Mouse (Mus musculus): ENCODE measurements around the gene Kcnj11.

Gene Kcnj11

GRCm38 (mm10) chr7:46100563-46100962 lies at the start of gene Kcnj11:
Kcnj11 (minus strand) TSS chr7:46100764.
- peak; percentile 40 to 66 for DNase-seq

- no peak for DNase-seq
Measured at GRCm38 (mm10) chr7:46147417-46147816, 46.9 kb upstream of the Kcnj11 start.

DNA sequence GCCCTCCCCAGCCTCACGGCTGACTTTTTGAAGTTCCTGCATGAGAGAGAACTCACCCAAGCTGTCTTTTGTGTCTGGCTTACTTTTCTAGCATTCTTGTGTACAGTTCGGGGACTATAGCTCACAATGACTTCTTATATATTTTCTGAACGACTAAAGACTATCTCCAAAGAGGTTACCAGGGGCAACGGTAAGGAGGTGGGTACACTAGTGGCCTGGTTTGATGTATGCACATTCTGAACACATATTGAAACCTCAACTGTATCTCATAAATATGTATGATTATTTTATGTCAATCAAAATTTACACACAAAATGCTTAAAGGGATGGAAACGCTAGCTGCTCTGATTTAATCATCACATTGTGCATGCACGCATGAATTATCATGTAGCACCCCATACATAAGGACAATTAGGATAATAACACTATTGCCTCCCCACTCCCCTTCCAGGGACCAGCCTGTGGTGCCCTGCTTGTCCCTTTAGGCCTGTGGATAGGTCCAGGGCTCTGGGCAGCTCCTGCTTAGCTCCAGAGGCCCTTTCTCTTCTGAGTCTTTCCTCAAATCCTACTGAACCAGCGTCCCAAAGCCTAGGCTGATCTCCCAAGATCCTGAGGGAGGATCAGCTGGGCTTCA lies 46.2 kb upstream of the Kcnj11 start:
- DNase-seq = no peak

DNA sequence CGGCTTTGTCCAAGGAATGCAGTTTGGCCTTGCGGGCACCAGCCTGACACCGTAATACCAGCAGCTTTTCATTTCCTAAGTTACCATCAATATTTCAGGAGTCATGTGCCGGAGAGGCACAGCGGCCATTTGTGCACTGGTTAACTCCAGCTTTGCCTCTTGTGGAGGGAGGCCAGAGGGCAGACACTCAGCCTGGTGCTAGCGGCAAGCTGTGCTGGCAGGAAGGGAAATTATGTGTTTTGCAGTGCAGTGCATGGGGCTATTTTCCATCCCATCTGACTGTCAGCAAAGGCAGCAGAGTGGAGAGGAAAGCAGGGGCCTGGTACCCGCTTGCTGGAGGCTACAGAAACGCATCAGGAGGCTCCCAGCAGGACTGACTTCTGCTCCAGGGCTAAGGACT lies 43.5 kb upstream of the Kcnj11 start:
- no peak for DNase-seq

DNA sequence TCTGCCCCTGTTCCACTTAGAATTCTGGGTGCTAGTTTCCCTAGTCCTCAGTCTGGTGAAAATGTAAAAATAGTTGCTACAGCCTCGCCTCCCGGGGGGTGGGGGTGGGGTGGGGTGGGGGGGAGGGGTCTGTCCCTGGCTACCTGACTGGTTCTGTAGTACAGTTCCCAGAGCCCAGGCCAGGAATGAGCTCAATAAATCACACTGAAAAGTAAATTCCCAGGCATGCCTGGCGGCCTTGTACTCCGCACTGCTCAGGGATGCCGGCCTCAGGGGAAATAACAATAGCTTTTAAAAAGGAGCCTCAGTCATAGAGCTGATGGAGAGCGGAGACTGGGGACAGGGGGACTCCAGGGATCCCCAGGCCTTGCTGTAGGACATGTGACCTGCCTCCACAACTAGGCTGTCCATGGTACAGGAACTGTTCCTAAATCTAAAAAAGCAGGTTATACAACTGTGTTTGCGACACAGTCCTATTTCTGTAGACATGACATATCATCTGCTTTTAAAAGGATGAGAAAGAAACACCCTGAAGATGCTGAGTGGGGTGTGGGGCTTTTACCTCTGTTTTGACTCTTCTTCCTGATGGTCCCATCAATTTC lies 37.9 kb upstream of the Kcnj11 start:
- DNase-seq = no peak

- DNase-seq = no peak
Measured at GRCm38 (mm10) chr7:46133858-46134257, 33.3 kb upstream of the Kcnj11 start.

DNA sequence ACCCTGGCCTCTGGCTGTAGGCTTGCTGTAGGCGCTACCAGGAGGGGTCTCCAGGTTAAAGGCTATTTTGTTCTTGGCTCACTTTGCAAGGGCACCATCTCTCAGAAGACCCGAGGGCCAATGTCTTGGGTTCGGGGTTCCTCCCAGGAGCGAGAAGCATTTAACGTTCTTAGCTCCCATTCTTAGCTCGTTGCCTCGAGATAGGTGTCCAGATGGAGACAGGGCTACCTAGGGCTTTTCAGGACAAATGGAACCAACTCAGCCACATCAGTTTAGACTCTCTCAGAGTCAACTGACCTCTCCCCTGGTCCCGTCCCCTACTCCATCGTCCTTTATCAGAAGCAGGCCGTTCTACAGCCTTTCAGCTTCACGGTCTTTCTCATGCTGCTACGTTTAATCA lies 31.7 kb upstream of the Kcnj11 start:
- DNase-seq = no peak

DNA sequence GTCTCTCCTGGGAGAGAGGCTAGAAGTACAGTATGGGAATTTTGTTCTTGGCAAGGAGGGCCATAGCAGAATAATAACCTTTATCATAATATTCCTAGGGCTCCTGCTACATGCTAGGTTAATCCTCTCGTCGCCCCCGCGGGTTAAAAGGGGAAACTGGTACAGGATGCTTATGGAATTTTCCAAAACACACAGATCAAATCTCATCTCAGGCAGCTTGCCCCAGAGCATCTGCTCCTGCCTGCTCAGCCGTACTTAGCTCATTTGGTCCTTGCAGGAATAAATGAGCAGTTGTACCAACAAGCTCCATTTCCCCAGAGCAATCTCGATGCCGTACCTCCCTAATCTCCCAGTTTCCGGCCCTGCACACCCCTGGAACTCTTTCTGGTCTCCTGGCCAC lies 31.2 kb upstream of the Kcnj11 start:
- DNase-seq = no peak

GRCm38 (mm10) chr7:46131266-46131665 lies 30.7 kb upstream of the Kcnj11 start:
- DNase-seq = no peak

GRCm38 (mm10) chr7:46130723-46131122 lies 30.2 kb upstream of the Kcnj11 start:
- DNase-seq = no peak

DNA sequence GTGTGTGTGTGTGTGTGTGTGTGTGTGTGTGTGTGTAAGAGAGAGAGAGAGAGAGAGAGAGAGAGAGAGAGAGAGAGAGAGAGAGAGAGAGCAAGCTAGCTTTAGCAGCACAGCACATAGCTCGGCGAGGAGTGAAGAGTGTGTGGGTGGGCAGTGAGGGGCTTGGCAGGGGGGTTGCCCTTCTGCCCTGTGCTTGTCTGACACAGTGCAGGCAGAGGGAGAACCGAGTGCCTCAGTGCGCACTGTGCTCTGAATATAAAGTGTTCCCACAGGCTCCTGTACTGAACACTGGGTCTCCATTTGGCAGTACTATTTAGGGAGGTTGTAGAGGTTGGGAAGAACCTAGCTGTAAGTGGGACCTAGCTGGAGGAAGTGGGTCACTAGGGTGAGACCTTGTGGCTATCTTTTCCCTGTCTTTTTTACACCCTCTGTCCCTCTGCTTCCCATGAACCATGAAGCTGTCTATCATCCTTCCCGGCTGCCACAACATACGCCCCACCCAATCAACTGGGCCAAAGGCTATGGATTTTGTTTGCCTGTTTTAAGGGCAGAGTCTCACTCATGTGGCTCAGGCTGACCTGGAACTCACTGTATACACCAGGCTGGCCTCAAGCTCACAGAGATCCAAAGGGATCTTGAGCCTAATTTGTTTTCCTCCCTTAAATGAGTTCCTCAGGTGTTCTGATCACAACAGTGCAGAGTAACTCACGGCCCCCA lies 29.1 kb upstream of the Kcnj11 start:
- DNase-seq = no peak

DNA sequence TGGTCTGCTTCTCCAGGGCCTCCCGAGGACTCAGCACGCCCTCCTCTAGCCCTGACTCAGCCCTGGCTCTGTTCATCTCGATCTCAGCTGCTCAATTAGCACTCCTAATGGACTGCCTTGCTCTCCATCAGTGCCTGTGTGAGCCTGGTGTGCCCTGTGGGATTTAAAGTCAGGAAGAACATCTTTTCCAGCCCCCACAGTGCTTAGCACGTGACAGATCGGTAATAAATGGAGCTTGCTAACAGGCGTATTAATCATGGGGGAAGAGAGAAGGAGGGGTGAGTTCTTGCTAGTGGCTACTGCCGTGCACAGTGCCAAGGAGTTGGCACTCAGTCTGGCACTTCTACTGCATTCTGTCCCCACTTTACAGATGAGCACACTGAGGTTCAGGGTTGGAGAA lies 27.6 kb upstream of the Kcnj11 start:
- DNase-seq = no peak

DNA sequence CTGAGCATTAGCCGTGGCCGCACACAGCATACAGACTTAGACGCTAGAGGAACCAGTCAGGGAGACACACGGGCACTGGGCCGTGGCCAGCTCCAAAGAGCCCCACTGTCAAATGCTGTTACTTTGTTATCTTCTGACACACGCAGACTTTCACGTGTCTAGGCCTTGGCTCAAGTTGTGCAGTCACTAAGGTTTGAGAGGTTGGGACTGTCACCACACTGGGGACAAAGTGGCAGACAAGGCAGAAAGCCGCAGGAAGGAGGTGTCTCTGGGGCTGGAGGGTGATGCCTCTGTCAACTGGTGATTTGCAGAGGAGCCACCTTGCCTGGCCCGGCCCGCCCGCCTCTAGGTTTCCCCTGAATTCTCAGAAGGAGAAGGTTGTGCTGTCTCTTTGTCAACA lies 24.8 kb upstream of the Kcnj11 start:
- no peak for DNase-seq

GRCm38 (mm10) chr7:46124460-46124859 lies 23.9 kb upstream of the Kcnj11 start:
- DNase-seq = no peak

- no peak for DNase-seq
Measured at GRCm38 (mm10) chr7:46122964-46123363, 22.4 kb upstream of the Kcnj11 start.

DNA sequence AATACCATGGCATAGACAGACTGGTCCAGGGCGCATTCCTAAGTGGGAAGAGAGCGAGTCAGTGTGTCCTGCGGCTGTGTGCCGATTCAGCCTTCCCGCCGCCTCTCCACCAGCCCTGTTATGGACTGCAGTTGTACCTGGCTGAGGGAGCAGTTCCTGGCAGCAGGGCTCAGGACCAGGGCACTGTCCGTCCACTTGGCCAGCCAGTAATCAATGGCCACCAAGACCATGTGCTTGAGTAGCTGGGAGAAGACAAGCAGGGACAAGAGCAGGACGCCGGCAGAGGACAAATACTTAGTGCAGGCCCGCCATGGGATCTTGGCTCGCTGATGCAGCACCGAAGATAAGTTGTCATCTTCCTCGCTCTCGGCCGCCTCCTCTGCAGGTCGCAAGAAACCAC lies 16.5 kb upstream of the Kcnj11 start:
- no peak for DNase-seq

- no peak for DNase-seq
Measured at GRCm38 (mm10) chr7:46116118-46116581, 15.6 kb upstream of the Kcnj11 start.

- DNase-seq = no peak
Measured at GRCm38 (mm10) chr7:46113435-46113834, 12.9 kb upstream of the Kcnj11 start.

DNA sequence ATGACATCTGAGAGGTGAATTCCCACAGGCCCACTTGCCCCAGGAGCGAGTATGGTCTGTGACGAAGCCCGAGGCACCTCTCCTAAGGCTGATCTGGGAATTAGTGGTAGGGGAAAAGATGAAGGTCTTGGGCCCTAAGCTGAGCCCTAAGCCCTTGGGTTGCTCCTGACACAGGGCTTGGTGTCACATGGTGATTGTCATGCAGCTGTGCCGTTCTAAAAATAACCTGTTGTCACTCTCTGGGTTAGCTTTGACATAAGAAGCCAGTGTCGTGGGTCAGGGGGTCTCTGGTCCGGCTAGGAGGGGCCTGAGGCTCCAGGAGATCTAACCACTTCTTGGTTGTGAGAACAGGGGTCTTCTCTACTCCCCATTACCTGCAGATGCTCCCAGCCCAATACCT lies 11.4 kb upstream of the Kcnj11 start:
- DNase-seq = no peak

DNA sequence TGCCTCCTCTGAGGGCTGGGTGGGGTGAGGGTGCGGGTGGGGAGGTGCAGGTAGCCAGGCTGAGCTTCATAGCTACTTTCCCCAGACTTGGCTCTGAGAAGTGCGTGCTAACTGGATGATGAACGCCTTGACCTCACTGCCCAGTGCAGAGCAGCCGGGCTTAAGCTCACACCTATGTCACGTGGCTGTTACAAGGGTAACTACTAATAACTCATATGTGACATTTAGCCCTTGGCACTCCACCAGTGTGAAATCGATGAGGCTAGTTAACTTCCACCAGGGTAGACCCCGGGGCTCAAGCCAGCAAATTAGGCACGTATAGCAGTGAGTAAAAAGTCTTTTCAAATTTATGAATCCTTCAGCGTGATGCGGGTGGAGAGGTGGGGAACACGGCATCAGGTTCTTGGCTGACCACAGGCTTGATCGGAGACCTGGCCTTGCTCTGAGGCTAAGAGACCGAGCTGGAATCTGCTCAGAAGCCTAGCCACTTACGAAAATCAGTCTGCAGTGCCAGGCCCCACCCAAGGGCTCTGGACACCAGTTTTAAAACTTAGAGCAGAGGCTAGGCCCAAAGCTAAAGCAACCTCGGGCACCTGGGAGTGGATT lies 10.8 kb upstream of the Kcnj11 start:
- DNase-seq = no peak

DNA sequence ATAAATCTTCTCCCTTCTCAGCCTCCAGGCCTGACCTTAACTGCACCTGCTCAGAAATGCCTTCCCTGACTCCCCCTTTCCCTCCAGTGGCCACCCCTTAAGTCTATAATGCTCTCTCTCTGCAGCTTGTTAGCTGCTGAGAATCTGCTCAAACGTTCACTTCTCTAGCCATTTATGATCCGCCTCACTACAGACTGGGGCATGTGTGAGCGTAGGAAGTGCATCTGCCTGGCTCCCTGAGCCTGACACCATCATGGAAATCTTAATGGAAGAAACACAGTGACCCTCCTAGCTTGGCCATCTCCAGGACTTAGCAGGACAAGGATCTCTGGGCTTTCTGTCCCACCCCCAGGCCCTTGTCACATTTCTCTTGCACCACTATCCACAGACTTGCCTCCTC lies 9.5 kb upstream of the Kcnj11 start:
- DNase-seq = no peak

GRCm38 (mm10) chr7:46105484-46105883 lies 4.9 kb upstream of the Kcnj11 start:
- DNase-seq = no peak

DNA sequence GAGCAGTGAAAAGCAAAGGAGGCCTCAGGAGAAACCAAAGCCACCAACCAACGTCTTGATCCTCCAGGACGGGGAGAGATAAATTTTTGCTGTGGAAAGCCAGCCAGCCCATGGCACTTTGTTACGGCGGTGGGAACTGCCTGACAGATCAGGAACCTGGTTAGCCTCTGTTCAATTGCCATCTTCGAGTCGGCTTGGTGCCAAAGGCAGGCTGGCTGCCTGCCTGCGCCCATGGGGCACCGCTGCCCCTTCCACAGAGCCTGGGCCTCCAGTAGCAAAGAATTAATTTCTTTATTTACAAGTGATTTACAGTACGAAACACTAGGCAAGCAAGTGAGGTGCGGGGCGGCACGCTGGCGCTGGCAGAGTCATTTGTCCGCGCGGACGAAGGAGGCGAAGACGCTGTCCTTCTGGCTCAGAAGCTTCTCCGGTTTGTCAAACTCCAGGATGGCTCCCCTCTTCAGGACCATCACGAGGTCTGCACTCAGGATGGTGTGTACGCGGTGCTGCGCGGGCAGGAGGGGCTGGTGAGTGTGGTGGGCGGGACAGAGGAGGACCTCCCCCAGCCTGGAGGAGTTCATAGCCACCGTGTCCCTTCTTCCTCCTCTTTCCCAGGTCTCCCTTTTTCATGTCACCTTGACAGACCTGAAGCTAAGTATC lies 3.8 kb upstream of the Kcnj11 start:
- DNase-seq = no peak

Data from spleen, adult 18-20 months (tissue).